Mouse (Mus musculus) liver, postnatal 0 days (tissue): ENCODE data around the gene Mafk. TPM values are rescaled to one million over a fixed set of nuclear protein-coding genes. Genes with fewer than 3 reads are reported as not detected.

Source experiments
- ATAC-seq: fragments of 200-750 bp; cut with Nextera tagmentation; 2 replicates; pipeline ENCODE4 v1.8.0; 2017; ENCODE audit warnings: mild to moderate bottlenecking, moderate library complexity
- DNase-seq: peaks from one replicate; pipeline ENCODE4 v3.0.0-alpha.2; 2016
- H3K27ac ChIP-seq: fragments of 300-500 bp; sonication (generic); 2 replicates; pipeline ENCODE4 v1.5.1; 2014; ENCODE audit warnings: antibody characterized with exemption, moderate library complexity, mild to moderate bottlenecking, low read depth
- H3K27me3 ChIP-seq: fragments of 300-500 bp; sonication (generic); 2 replicates; pipeline ENCODE4 v1.6.1; 2014; ENCODE audit warnings: low read length, control low read depth, mixed read lengths; ENCODE audit not compliant: insufficient read depth
- H3K36me3 ChIP-seq: fragments of 300-500 bp; sonication (generic); replicated peaks from 2 replicates; pipeline ENCODE4 v1.6.1; 2014; ENCODE audit warnings: mild to moderate bottlenecking, control low read depth, low read length, moderate library complexity, mixed read lengths; ENCODE audit not compliant: insufficient read depth
- H3K4me1 ChIP-seq: fragments of 300-500 bp; sonication (generic); 2 replicates; pipeline ENCODE4 v1.6.1; 2014; ENCODE audit warnings: antibody characterized with exemption, mild to moderate bottlenecking, control low read depth; ENCODE audit not compliant: insufficient read depth
- H3K4me2 ChIP-seq: fragments of 300-500 bp; sonication (generic); 2 replicates; pipeline ENCODE4 v1.6.1; 2014; ENCODE audit warnings: low read depth, mild to moderate bottlenecking, low read length, moderate library complexity, mixed read lengths
- H3K4me3 ChIP-seq: fragments of 300-500 bp; sonication (generic); 2 replicates; pipeline ENCODE4 v1.5.1; 2014; ENCODE audit warnings: low read depth, low read length
- H3K9ac ChIP-seq: fragments of 300-500 bp; sonication (generic); replicated peaks from 2 replicates; pipeline ENCODE4 v1.6.1; 2014; ENCODE audit warnings: mild to moderate bottlenecking, moderate library complexity
- H3K9me3 ChIP-seq: fragments of 300-500 bp; sonication (generic); 2 replicates; pipeline ENCODE4 v1.6.1; 2016; ENCODE audit warnings: mild to moderate bottlenecking, control low read depth, low read length, mixed read lengths
- CTCF ChIP-seq: sonication (generic); IDR thresholded peaks from 2 replicates; pipeline ENCODE4 v1.5.1; 2016; ENCODE audit warnings: antibody characterized with exemption, low read depth
- EP300 ChIP-seq: IDR thresholded peaks from 2 replicates; pipeline ENCODE4 v1.6.1; 2016; ENCODE audit warnings: antibody characterized with exemption, low read depth, mild to moderate bottlenecking
- WGBS: fragments of 180-500 bp; shearing (Covaris S2); extraction: QIAGEN DNeasy Blood & Tissue Kit; methylation state at CpG from one replicate; pipeline ENCODE4 v1.1.7; 2014; ENCODE audit not compliant: insufficient replicate concordance; 5-methylcytosine and 5-hydroxymethylcytosine counted together
- polyA plus RNA-seq: library from polyadenylated mRNA; unstranded; fragments of >200 nt; fragmentation: Nextera tagmentation; extraction: Ambion mirVana; gene quantifications from 2 replicates; pipeline ENCODE4 v1.2.1, GENCODE M21; 2015

Mafk gene
- polyA plus RNA-seq, 1 experiment from 2014 or later: 19.1 TPM

DNA sequence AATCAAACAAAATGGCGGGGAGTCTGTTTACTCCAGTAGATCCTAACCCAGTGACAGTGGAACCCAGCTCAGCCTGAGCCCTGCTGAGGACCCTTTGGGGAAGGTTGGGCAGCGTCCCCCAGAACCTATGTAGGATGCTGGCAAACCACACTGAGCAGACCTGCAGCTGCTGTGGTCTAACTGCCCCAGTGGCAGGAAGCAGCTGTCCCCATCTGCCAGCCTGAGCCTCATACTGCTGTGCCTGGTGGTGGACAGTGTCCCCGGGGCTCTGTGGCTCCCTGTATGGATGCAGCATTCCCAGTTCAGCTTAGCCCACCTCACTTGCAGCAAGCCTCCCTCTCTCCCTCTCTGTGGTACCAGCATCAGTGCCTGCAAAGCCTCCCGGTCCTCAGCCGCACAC lies 14.3 kb upstream of the Mafk start:
- no peaks in the 10 kb centered on the region for H3K9me3 ChIP-seq
- TF ChIP-seq CTCF (no peak), EP300 (0 out of 2 replicates have a peak, but pooled peaks have one; percentile 15)
- H3K36me3 ChIP-seq: peaks cover 7% of the 10 kb centered on the region
- no peak overlapping the region for H3K4me2 ChIP-seq
- no peaks in the 10 kb centered on the region for H3K27me3 ChIP-seq
- ATAC-seq: peak; percentile 47
- peak overlapping the region; percentile 70 for H3K27ac ChIP-seq
- no peak overlapping the region for H3K4me3 ChIP-seq
- H3K9ac ChIP-seq: no peak overlapping the region
- WGBS: 40% methylated on average over 5 of the region's 5 CpGs
- DNase-seq: peak; percentile 51
- peaks cover 12% of the 10 kb centered on the region for H3K4me1 ChIP-seq

DNA sequence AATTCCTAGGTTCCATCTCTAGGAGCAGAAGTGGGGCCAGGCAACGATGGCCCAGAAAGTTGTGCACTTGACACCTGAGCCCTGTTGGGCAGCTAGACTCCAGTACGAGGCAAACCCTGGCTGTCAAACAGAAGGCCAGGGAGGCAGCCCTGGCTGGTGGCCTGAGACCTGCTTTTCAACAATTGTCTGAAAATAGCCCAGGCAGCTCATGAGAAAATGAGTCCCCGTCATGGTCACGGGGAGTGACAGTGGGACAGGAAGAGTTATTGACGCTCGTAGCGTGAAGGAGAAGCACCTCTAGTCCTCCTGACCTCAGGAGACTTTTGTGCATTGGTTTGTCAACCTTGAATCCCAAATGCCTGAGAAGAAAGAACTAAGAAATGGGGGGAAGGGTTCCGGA lies 9.9 kb upstream of the Mafk start:
- H3K4me1 ChIP-seq: no peaks in the 10 kb centered on the region; the same call in 1 of the 2 replicates
- no peaks in the 10 kb centered on the region for H3K9me3 ChIP-seq
- H3K27me3 ChIP-seq: no peaks in the 10 kb centered on the region
- ATAC-seq (no peak), DNase-seq (no peak)
- H3K9ac ChIP-seq: no peak overlapping the region
- no peaks in the 10 kb centered on the region for H3K36me3 ChIP-seq
- TF ChIP-seq CTCF: no peak
- no peak for TF ChIP-seq EP300
- WGBS: 77% methylated on average over 8 of the region's 8 CpGs
- H3K4me3 ChIP-seq: no peak overlapping the region
- no peak overlapping the region for H3K4me2 ChIP-seq
- no peak overlapping the region for H3K27ac ChIP-seq

DNA sequence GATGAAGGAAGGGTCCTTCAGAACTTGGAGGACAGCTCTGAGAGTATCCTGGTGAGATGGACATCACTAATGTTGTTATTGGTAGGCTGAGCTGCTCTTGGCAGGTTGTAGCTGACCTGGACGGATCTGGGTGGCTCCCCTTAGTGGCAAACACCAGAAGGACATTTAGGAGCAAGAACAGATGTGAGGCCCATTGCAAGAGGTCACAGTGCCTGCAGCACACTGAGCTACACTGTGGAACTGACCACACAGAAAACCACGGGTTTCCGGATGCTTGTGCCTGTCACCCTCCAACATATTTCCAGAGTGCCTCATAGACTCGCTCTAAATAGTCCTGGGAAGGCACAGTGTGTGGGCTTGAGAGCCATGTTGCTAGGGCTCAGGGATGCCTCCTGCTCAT lies 1.8 kb upstream of the Mafk start:
- TF ChIP-seq EP300: no peak
- TF ChIP-seq CTCF: peak; percentile 51
- no peak overlapping the region for H3K27ac ChIP-seq

DNA sequence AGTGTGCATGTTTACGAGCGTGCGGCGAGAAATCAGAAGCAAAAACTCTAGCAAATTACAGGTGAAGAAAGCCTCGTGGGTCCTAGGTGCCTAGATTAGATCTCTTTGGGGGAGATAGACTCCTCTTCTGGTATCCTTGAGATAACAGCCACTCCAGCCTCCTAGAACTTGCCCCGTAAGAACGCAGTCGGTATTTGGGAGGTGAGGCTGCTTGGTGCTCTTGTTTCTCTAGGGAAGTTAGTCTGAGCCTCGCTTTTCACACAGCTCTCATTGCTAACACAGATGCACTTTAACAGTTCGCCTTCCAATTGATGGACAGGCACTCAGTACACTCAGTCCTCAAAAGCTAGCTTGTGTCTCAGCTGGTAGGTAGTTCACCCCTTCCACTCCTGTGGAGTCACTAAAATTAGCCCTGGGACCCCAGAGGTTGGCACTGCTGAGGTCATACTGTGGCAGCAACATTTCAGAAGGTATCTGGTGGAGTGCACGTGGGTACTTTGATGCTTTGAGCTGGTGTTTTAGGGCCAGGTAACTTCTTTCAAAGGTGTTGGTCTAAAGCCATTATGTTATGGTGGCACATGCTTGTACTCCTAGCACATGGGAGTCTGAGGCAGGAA lies 954 bp downstream of the Mafk start:
- WGBS: 4% methylated on average over 11 of the region's 11 CpGs
- ATAC-seq: no peak
- Histone ChIP-seq H3K4me1 (peaks cover 61% of the 10 kb centered on the region), H3K27me3 (no peaks in the 10 kb centered on the region), H3K9me3 (no peaks in the 10 kb centered on the region), H3K4me2 (peak overlapping the region; percentile 94), H3K27ac (peak overlapping the region; percentile 99), H3K9ac (peak overlapping the region; percentile 100), H3K36me3 (peaks cover 15% of the 10 kb centered on the region; the same call in 1 of the 2 replicates), H3K4me3 (peak overlapping the region; percentile 100)
- TF ChIP-seq CTCF (no peak), EP300 (no peak)
- DNase-seq: no peak

More for the DNA sequence above, 1.8 kb upstream of the Mafk start:
- 36% methylated on average over 4 of the region's 4 CpGs for WGBS
- H3K4me3 ChIP-seq: no peak overlapping the region
- no peak overlapping the region for H3K4me2 ChIP-seq
- no peaks in the 10 kb centered on the region for H3K27me3 ChIP-seq
- ATAC-seq (no peak), DNase-seq (no peak)
- H3K4me1 ChIP-seq: peaks cover 34% of the 10 kb centered on the region
- H3K9ac ChIP-seq: no peak overlapping the region
- H3K36me3 ChIP-seq: no peaks in the 10 kb centered on the region
- no peaks in the 10 kb centered on the region for H3K9me3 ChIP-seq

DNA sequence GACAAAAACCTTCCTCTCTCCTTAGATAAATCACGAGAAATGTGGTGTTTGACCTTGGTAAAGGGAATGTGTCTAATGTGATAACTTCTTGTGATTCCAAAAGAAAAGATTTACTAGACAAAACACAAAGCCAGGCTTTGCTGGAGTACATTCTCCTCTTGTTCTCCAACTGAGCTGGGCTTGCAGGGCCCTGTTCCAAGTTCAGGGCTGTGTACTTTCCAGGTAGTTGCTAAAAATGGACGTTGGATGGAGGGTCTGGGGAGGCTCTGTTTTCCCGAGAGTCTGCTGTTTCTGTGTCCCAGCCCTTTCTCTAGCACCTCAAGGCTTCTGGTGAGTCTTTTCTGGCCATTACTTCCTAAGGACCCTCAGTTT lies 1.6 kb downstream of the Mafk start:
- H3K4me2 ChIP-seq: peak overlapping the region; percentile 94
- H3K27ac ChIP-seq: peak overlapping the region; percentile 99
- no peaks in the 10 kb centered on the region for H3K27me3 ChIP-seq
- ATAC-seq: no peak
- no peaks in the 10 kb centered on the region for H3K9me3 ChIP-seq
- WGBS: 6% methylated on average over 3 of the region's 3 CpGs
- peaks cover 68% of the 10 kb centered on the region for H3K4me1 ChIP-seq
- no peak for DNase-seq
- TF ChIP-seq CTCF (no peak), EP300 (no peak)
- peaks cover 17% of the 10 kb centered on the region; the same call in 1 of the 2 replicates for H3K36me3 ChIP-seq
- peak overlapping the region; percentile 100 for H3K4me3 ChIP-seq
- H3K9ac ChIP-seq: peak overlapping the region; percentile 100

DNA sequence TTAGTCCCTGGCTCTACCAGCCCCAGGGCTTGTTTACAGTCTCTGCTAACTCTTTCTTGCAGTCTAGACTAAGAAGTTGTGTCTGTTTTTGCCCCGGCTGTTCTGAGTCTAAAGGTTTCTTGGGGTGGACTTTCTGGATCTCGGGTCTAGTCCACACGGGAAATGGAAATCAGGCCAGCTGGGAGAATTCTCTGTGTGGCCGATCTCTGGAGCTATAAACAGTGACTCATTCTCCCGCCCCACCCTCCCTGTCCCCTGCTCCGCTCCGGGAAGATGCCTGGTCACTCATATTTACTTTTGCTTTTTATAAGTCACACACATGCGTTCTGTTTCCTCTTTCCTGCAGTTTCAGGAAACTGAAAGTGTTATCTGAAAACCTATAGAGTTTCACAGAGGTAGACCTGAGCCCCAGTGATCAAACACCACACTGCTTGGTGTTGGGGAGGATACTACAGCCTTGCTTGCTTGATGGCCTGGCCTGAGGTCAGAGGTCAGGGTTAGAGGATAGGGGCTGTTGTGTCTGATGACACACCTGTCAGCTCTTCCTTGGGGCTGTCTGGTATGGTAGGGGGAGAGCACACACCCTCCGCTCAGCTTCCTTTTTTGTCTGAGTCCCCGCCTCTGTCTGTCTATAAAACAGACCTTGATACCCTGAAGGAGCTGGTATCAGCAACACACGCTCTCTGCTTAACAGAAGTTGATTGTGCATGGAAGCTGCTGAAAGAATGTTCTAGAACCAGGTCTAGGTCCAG lies 2.2 kb downstream of the Mafk start:
- Histone ChIP-seq H3K27me3 (no peaks in the 10 kb centered on the region), H3K9ac (peak overlapping the region; percentile 100), H3K27ac (peak overlapping the region; percentile 99), H3K4me3 (peak overlapping the region; percentile 100), H3K4me1 (peaks cover 70% of the 10 kb centered on the region), H3K36me3 (peaks cover 22% of the 10 kb centered on the region; the same call in 1 of the 2 replicates), H3K4me2 (peak overlapping the region; percentile 94), H3K9me3 (no peaks in the 10 kb centered on the region)
- ATAC-seq (peak; percentile 20), DNase-seq (peak; percentile 67)
- WGBS: 8% methylated on average over 11 of the region's 11 CpGs
- TF ChIP-seq CTCF (no peak), EP300 (no peak)
